Mouse (Mus musculus): ENCODE results near the gene Myt1.
"Not testable (repeated sequence)": the region's sequence is repeated elsewhere in the genome, so short reads cannot be mapped to it uniquely, and the experiment has no call there.

Myt1 gene

GRCm38 (mm10) chr2:181787852-181788251, 24.7 kb downstream of the Myt1 start:
- DNase-seq, result no peak

- DNase-seq, result no peak
Observed at GRCm38 (mm10) chr2:181789396-181789795, 26.3 kb downstream of the Myt1 start.

- DNase-seq, result not testable (repeated sequence)
Observed at GRCm38 (mm10) chr2:181793186-181793585, 30.1 kb downstream of the Myt1 start.

GRCm38 (mm10) chr2:181795641-181796130, 32.6 kb downstream of the Myt1 start:
- no peak for DNase-seq

- DNase-seq, result no peak
Observed at GRCm38 (mm10) chr2:181797672-181798071, 34.5 kb downstream of the Myt1 start.

- DNase-seq, result no peak
Observed at GRCm38 (mm10) chr2:181829032-181829650, 66.0 kb downstream of the Myt1 start.

- no peak for DNase-seq
Observed at GRCm38 (mm10) chr2:181832745-181833144, 69.6 kb downstream of the Myt1 start.

GRCm38 (mm10) chr2:181837372-181838292, 74.5 kb downstream of the Myt1 start, which contains the start of gene Pcmtd2:
Gene Pcmtd2, plus strand, starts transcription at chr2:181837854.
- peak; percentile 94 for DNase-seq

GRCm38 (mm10) chr2:181838293-181838680, 75.2 kb downstream of the Myt1 start:
- DNase-seq, result no peak

GRCm38 (mm10) chr2:181845709-181846394, 82.7 kb downstream of the Myt1 start:
- no peak for DNase-seq

- peak; percentile 91 for DNase-seq
Observed at GRCm38 (mm10) chr2:181863791-181864535, 100.8 kb downstream of the Myt1 start, which contains the start of gene Polr3k. Gene Polr3k, plus strand, starts transcription at chr2:181864337.

GRCm38 (mm10) chr2:181864536-181864860, 101.4 kb downstream of the Myt1 start:
- no peak for DNase-seq

GRCm38 (mm10) chr2:181866931-181867330, 103.8 kb downstream of the Myt1 start:
- peak; percentile 78 for DNase-seq

- DNase-seq, result no peak
Observed at GRCm38 (mm10) chr2:181871039-181871438, 107.9 kb downstream of the Myt1 start.
